Mouse (Mus musculus) kidney, postnatal 0 days (tissue): ENCODE measurements around the gene Agrp. TPM values are rescaled to one million over a fixed set of nuclear protein-coding genes. Genes with fewer than 3 reads are reported as not detected.

Experiments used
- ATAC-seq: fragments of 200-750 bp; cut with Nextera tagmentation; replicated peaks from 2 replicates; pipeline ENCODE4 v1.8.0; 2017; ENCODE audit warnings: low read depth, moderate number of reproducible peaks, moderate TSS enrichment, moderate library complexity; ENCODE audit not compliant: low FRiP score
- DNase-seq: peaks from one replicate; pipeline ENCODE4 v3.0.0-alpha.2; 2016; ENCODE audit warnings: low spot score
- H3K27ac ChIP-seq: fragments of 300-500 bp; sonication (generic); 2 replicates; pipeline ENCODE4 v1.5.1; 2014; ENCODE audit warnings: mild to moderate bottlenecking
- H3K27me3 ChIP-seq: fragments of 300-500 bp; sonication (generic); 2 replicates; pipeline ENCODE4 v1.6.1; 2014; ENCODE audit warnings: low read length, mixed read lengths; ENCODE audit not compliant: insufficient read depth
- H3K36me3 ChIP-seq: fragments of 300-500 bp; sonication (generic); 2 replicates; pipeline ENCODE4 v1.6.1; 2014; ENCODE audit warnings: low read length, mixed read lengths; ENCODE audit not compliant: insufficient read depth
- H3K4me1 ChIP-seq: fragments of 300-500 bp; sonication (generic); replicated peaks from 2 replicates; pipeline ENCODE4 v1.6.1; 2014; ENCODE audit warnings: antibody characterized with exemption, low read length, mixed read lengths; ENCODE audit not compliant: insufficient read depth
- H3K4me2 ChIP-seq: fragments of 300-500 bp; sonication (generic); 2 replicates; pipeline ENCODE4 v1.6.1; 2014; ENCODE audit warnings: mild to moderate bottlenecking, low read length, moderate library complexity, mixed read lengths
- H3K4me3 ChIP-seq: fragments of 300-500 bp; sonication (generic); replicated peaks from 2 replicates; pipeline ENCODE4 v1.5.1; 2014; ENCODE audit warnings: low read depth, low read length
- H3K9ac ChIP-seq: fragments of 300-500 bp; sonication (generic); 2 replicates; pipeline ENCODE4 v1.6.1; 2014; ENCODE audit warnings: low read depth, low read length
- H3K9me3 ChIP-seq: fragments of 300-500 bp; sonication (generic); replicated peaks from 2 replicates; pipeline ENCODE4 v1.6.1; 2016; ENCODE audit warnings: low read length, inconsistent platforms, mixed read lengths
- CTCF ChIP-seq: IDR thresholded peaks from 2 replicates; pipeline ENCODE4 v1.5.1; 2016; ENCODE audit warnings: antibody characterized with exemption, low read depth, mild to moderate bottlenecking, moderate library complexity
- WGBS: fragments of 180-500 bp; shearing (Covaris S2); extraction: QIAGEN DNeasy Blood & Tissue Kit; methylation state at CpG from one replicate; pipeline ENCODE4 v1.1.7; 2014; 5-methylcytosine and 5-hydroxymethylcytosine counted together
- polyA plus RNA-seq: library from polyadenylated mRNA; unstranded; fragments of >200 nt; fragmentation: Nextera tagmentation; extraction: Ambion mirVana; gene quantifications from 2 replicates; pipeline ENCODE4 v1.2.1, GENCODE M21; 2015

Gene Agrp
- polyA plus RNA-seq, 1 experiment from 2014 or later = 0.61 TPM

GRCm38 (mm10) chr8:105552032-105552431 is 85.2 kb downstream of the Agrp start:
- WGBS = 71% methylated on average over 2 of the region's 2 CpGs
- DNase-seq = no peak

DNA sequence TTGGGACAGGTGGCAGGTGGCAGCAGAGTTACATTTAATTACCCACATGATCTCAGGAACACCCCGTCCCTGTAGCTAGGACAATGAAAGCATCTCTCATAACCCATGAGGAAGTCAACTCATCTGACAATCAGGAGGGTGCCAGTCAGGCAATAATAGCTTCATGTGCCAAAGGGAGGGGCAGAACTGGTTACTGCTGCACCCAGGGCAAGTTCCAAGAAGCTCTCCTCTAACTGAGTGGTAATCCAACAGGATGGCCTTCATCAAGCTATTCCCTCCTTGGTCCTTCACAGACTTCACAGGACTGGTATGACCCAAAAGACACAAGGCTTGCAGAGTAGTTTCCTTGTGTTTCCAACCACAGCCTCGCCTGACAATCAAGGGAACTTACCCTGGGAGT is 87.1 kb downstream of the Agrp start:
- ATAC-seq = no peak
- no peak overlapping the region for H3K9ac ChIP-seq
- 78% methylated on average over 2 of the region's 2 CpGs for WGBS
- H3K9me3 ChIP-seq = no peaks in the 10 kb centered on the region
- no peaks in the 10 kb centered on the region for H3K27me3 ChIP-seq
- H3K4me3 ChIP-seq = no peak overlapping the region
- TF ChIP-seq CTCF = no peak
- H3K27ac ChIP-seq = no peak overlapping the region
- no peaks in the 10 kb centered on the region for H3K36me3 ChIP-seq
- H3K4me2 ChIP-seq = no peak overlapping the region
- DNase-seq = no peak
- H3K4me1 ChIP-seq = peaks cover 13% of the 10 kb centered on the region

More at GRCm38 (mm10) chr8:105552032-105552431, 85.2 kb downstream of the Agrp start:
- Histone ChIP-seq H3K4me3 (no peak overlapping the region), H3K9me3 (no peaks in the 10 kb centered on the region), H3K27ac (no peak overlapping the region), H3K27me3 (no peaks in the 10 kb centered on the region), H3K36me3 (no peaks in the 10 kb centered on the region), H3K9ac (no peak overlapping the region), H3K4me1 (0 out of 2 replicates have a peak, but pooled peaks cover 3% of the 10 kb centered on the region), H3K4me2 (no peak overlapping the region)
- ATAC-seq = no peak
- TF ChIP-seq CTCF = no peak

GRCm38 (mm10) chr8:105549506-105549905 is 87.7 kb downstream of the Agrp start:
- Histone ChIP-seq H3K9me3 (no peaks in the 10 kb centered on the region), H3K9ac (no peak overlapping the region), H3K4me1 (peaks cover 19% of the 10 kb centered on the region), H3K4me3 (no peak overlapping the region), H3K27ac (no peak overlapping the region), H3K27me3 (no peaks in the 10 kb centered on the region), H3K4me2 (no peak overlapping the region), H3K36me3 (no peaks in the 10 kb centered on the region)
- DNase-seq = no peak
- 85% methylated on average over 1 of the region's 1 CpGs for WGBS
- TF ChIP-seq CTCF = no peak
- no peak for ATAC-seq

DNA sequence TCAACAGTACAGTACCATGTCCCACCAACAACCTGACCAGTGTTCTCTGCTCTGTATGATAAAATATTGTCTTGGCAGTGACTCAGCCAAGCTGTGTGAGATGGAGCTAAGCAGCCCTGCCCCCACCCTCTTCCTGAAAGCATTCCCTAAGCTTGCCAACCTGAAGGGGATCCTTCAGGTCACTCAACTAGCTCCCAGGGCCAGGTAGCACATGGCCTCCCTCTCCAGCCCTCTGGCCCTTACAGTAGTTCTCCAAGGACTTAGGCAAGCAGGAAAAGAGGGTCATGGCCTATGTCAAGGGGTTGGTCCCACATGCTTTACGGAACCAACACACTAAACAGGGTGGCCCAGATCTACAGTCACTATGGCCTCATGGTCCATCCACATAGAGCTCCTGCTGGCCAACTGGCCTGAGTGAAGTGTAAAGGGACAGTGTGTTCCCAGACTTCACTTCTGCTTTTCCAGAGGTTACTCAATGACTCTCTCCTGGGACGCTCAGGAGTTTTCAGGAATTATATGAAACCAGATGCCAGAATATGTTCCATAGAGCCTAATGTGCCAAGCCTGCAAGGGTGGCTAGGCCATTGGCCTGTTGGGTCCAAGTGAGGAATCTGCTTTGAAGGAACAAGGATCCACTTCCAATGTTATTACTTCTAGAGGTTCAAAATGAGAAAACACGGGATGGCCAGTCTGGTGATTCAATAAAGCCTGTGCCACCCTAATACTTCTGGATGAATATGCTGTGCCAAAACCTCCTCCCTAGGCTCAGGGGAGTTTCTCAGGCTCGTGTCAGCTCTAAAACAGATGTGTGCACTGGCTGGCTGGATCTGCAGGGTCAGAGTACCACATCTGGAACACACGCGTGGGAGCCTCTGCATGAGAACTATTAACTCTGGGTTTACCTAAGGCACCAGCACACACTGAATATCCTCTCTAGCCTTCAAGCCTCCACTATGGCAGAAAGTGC is 90.5 kb downstream of the Agrp start:
- no peaks in the 10 kb centered on the region for H3K9me3 ChIP-seq
- H3K4me1 ChIP-seq = peaks cover 22% of the 10 kb centered on the region
- no peak overlapping the region for H3K9ac ChIP-seq
- no peaks in the 10 kb centered on the region for H3K27me3 ChIP-seq
- no peaks in the 10 kb centered on the region for H3K36me3 ChIP-seq
- no peak for TF ChIP-seq CTCF
- no peak for ATAC-seq
- H3K4me2 ChIP-seq = no peak overlapping the region
- 69% methylated on average over 6 of the region's 6 CpGs for WGBS
- no peak overlapping the region for H3K4me3 ChIP-seq
- DNase-seq = no peak
- H3K27ac ChIP-seq = no peak overlapping the region

- no peak overlapping the region for H3K4me2 ChIP-seq
- peaks cover 22% of the 10 kb centered on the region for H3K4me1 ChIP-seq
- no peaks in the 10 kb centered on the region for H3K27me3 ChIP-seq
- WGBS = 64% methylated on average over 3 of the region's 3 CpGs
- no peaks in the 10 kb centered on the region for H3K36me3 ChIP-seq
- no peak for TF ChIP-seq CTCF
- no peak for DNase-seq
- H3K9ac ChIP-seq = no peak overlapping the region
- no peaks in the 10 kb centered on the region for H3K9me3 ChIP-seq
- no peak for ATAC-seq
- no peak overlapping the region for H3K4me3 ChIP-seq
- H3K27ac ChIP-seq = peak overlapping the region; percentile 70
These were observed 91.9 kb downstream of the Agrp start for GRCm38 (mm10) chr8:105545249-105545648.

DNA sequence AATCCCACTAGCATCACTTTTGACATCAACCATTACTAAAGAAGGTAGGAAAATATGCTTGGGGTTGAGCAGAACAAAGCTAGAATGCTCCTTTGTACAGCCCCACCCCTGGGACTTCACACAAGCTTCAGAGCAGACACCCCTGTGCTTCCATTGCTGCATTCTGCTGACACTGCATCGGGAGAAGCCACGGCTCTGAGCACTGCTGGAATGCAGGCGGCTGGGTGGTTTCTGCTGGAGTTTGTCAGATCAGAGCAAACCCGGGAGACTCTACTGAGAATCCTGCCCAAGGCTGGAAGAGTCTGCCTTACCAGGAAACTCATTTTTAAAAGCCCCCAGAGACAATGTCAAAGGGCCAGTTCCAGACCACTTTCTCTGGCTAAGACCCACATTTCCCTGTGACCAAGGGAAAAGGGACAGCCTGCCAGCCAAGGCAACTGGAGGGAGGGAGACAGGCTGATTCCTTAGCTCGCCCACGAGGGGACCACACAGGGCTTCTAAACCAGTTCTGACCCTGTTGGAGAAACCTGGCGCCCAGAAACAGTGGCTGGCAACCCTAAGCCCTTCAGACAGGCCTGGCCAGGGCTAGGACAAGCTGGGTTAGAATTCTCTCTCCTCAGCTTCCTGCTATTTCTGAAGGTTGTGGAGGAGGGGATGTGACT is 92.5 kb downstream of the Agrp start:
- Histone ChIP-seq H3K27me3 (no peaks in the 10 kb centered on the region), H3K36me3 (0 out of 2 replicates have a peak, but pooled peaks cover under 1% of the 10 kb centered on the region), H3K4me3 (no peak overlapping the region), H3K9ac (no peak overlapping the region), H3K27ac (peak overlapping the region; percentile 70), H3K9me3 (no peaks in the 10 kb centered on the region), H3K4me2 (no peak overlapping the region), H3K4me1 (peaks cover 22% of the 10 kb centered on the region)
- ATAC-seq (peak; percentile 89), DNase-seq (peak; percentile 62)
- no peak for TF ChIP-seq CTCF
- 39% methylated on average over 7 of the region's 7 CpGs for WGBS
